Mouse (Mus musculus) cerebellum, postnatal 10 days (tissue): ENCODE data around the gene Ckap5.

Source experiments
- DNase-seq, 2 experiments: peaks; one replicate each; pipeline ENCODE4 v3.0.0; 2021; ENCODE audit warnings: mixed read lengths in 2 of 2

Ckap5 gene

GRCm38 (mm10) chr2:91655827-91656226 is 129.3 kb downstream of the Ckap5 start:
- no peak for DNase-seq

- no peak for DNase-seq
These were observed 130.2 kb downstream of the Ckap5 start for GRCm38 (mm10) chr2:91656774-91657173.

GRCm38 (mm10) chr2:91659657-91660056 is 133.1 kb downstream of the Ckap5 start:
- no peak for DNase-seq

- no peak for DNase-seq
These were observed 134.4 kb downstream of the Ckap5 start for GRCm38 (mm10) chr2:91660981-91661380.

- no peak for DNase-seq
These were observed 138.2 kb downstream of the Ckap5 start for GRCm38 (mm10) chr2:91664780-91665179.

- DNase-seq: no peak
These were observed 139.9 kb downstream of the Ckap5 start for GRCm38 (mm10) chr2:91666386-91666910.

- no peak for DNase-seq
These were observed 141.2 kb downstream of the Ckap5 start for GRCm38 (mm10) chr2:91667747-91668146.

GRCm38 (mm10) chr2:91669326-91669725 is 142.8 kb downstream of the Ckap5 start:
- DNase-seq: no peak

GRCm38 (mm10) chr2:91670038-91670437 is 143.5 kb downstream of the Ckap5 start:
- no peak for DNase-seq
